Mouse (Mus musculus) kidney, adult 10 weeks (tissue): ENCODE data around the gene Ap5b1. TPM values are rescaled to one million over a fixed set of nuclear protein-coding genes. Genes with fewer than 3 reads are reported as not detected.

ENCODE experiments used
- polyA plus RNA-seq: library from polyadenylated mRNA; stranded (reverse); fragments of 350-450 nt; fragmentation: Illumina TruSeq; extraction: RNeasy Lipid Tissue Mini Kit (QIAGEN cat#74804); gene quantifications from one replicate; pipeline ENCODE4 v1.2.3, GENCODE M21; 2014; ENCODE audit warnings: low read depth, low replicate concordance

The Ap5b1 gene
- not detected for polyA plus RNA-seq

DNA sequence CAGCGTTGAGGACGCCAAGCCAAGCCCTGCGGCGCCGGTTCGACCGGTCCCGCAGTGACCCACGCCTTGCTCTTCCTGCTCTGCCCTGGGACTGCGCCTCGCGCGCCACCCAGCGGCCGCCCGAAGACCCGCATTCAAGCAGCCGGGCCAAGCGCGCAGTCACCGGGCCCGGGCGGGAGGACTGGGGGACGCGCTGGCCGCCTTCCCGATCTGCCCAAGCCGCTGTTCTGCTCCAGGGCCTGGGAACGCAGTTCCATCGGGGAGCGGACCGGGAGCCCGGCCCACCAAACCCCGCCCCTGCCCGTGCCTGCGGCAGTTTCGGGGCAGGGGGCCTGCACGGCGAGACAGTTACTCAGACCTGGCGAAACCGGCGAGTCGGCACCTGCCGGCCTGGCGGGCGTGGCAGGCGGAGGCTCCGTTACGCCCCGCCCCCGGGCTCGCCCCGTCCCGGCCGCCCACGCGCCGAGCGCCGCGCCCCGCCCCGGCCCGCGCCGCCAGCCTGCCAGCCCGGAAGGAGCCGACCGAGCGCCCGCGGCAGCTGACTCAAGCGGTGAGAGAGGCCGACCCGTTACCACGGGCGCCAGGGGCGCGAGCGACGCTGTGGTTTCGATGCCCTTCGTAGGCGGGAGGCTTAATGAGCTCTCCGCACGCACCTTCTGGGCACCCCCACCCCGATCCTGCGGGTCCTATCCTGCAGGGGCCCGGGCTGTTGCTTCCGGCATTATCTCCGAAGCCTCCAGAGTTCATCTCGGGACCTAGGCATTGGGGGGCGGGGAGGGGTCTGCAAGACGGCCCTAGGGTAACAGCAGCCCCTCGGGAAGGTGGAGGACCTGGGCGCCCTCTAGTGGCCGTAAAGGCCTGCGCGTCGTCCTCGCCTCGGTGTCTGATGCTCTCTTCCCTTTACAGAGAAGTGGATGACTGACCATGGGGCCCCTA lies at the start of gene Ap5b1:
Ap5b1 (plus strand) TSS at position 492 of the 936 bp plus-strand sequence.

DNA sequence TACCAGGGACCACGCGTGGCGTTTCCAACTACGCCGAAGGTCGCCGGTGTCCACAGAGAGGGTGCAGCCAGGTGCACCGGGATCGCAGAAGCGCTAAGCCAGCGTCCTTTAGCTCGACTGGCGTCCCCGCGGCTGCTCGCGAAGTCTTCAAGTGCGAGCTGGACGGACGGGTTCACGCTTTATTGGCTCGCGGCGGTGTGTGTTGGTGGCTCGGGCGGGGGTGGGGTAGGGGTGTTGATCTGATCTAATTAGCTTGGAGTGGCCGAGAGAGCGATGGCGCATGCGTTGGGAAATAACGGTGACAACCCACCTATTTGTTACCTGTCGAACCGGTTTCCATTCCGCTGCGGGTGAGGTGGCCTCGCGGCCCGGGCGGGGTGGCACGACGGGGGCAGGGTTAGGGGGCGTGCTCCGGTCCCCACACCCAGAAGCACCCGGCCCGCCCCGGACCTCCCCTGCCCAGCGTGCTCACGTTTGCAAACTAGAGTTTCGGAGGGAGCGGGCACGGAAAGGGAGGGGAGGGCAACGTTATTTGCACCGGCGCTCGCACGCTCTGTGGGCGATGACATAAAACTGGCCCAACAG lies 7.3 kb upstream of the Ap5b1 start, which contains the start of gene Ovol1:
Ovol1 (minus strand) TSS at position 190 of the 585 bp plus-strand sequence.

DNA sequence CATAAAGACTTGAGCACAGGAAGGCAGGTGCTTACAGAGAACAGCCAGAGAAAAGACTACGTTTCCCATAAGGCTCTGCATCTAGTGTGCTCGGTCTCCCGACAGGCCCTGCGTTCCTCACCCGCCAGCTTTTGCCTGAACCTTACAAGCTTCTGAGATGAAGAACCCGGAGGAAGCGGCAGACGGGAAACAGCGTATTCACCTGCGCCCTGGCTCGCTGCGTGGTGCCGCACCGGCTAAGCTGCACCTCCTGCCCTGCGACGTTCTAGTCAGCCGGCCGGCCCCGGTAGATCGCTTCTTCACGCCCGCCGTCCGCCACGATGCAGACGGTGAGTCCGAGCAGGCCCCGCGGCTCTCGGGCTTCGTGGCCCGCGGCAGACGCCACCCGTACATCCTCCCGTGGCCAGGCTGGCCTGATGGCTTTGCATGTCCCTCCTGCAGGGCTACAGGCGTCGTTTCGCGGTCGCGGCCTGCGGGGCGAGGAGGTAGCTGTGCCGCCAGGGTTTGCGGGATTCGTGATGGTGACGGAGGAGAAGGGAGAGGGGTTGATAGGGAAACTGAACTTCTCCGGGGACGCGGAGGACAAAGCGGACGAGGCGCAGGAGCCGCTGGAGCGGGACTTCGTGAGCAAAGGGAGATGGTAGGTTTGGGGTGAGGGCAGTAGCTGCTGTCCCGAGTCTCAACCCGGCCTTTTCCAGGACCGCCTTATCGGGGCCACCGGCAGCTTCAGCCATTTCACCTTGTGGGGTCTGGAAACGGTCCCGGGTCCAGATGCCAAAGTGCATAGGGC lies 34.1 kb downstream of the Ap5b1 start, which contains the start of gene Rnaseh2c:
Rnaseh2c (plus strand) TSS at position 122 of the 790 bp plus-strand sequence.

DNA sequence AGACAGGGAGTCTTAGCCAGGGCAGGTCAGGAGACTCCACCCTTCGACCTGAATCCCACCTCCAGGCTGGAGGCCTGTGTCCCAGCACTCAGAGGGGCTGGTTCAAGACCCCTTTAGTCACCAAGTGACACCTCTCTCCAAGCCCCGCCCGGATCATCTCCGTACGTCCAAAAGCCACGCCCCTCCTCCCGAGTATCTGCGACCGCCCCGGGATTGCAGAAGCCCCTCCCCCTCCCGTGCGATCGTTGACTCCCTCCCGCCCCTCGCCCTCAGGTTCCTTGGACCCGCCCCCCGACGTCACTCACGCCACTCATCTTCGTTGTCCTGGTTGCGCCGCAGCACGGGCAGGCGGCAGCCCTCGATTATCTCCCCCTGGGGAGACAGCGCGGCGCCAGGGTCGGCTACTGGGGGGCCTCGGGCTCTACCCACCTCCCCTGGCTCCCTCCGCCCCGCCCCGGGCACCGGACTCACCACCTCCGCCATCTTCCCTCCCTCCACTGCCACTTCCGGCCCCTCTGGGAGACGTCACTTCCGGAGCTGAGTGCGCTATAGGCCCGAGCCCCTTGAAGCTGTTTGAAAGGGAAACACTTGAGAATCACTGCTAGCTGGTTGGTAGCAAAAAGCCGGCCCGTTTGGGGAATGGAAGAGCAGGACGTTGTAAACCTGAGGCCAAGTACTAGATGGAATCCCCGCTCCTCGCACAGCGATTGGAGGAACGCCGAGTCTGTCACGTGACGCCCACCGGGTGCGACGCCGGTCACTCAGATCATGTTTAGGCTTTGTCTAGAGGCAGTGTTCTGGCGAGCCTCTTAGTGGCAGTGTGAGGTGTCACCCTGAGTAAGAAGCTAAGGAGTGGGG lies 42.0 kb downstream of the Ap5b1 start, which contains the start of gene Kat5:
Kat5 (minus strand) TSS at position 691 of the 858 bp plus-strand sequence.

Other genes starting within 250 kb of the Ap5b1 start
- not detected for gene Catsper1, start 232.3 kb upstream of the Ap5b1 start, polyA plus RNA-seq
- gene Cst6, start 218.5 kb upstream of the Ap5b1 start, polyA plus RNA-seq: not detected
- gene Eif1ad, start 201.3 kb upstream of the Ap5b1 start, polyA plus RNA-seq: 13.9 TPM
- 5.5 TPM for gene Banf1, start 200.9 kb upstream of the Ap5b1 start, polyA plus RNA-seq
- gene Sart1, start 179.3 kb upstream of the Ap5b1 start, polyA plus RNA-seq: 2.4 TPM
- gene Tsga10ip, start 165.5 kb upstream of the Ap5b1 start, polyA plus RNA-seq: not detected
- 3.1 TPM for gene Drap1, start 143.0 kb upstream of the Ap5b1 start, polyA plus RNA-seq
- gene AI837181, start 142.9 kb upstream of the Ap5b1 start, polyA plus RNA-seq: not detected
- not detected for gene Fosl1, start 120.5 kb upstream of the Ap5b1 start, polyA plus RNA-seq
- 0.81 TPM for gene Ccdc85b, start 110.1 kb upstream of the Ap5b1 start, polyA plus RNA-seq
- 3.6 TPM for gene Fibp, start 107.4 kb upstream of the Ap5b1 start, polyA plus RNA-seq
- gene Ctsw, start 99.5 kb upstream of the Ap5b1 start, polyA plus RNA-seq: not detected
- not detected for gene Efemp2, start 94.1 kb upstream of the Ap5b1 start, polyA plus RNA-seq
- 0.69 TPM for gene Mus81, start 79.6 kb upstream of the Ap5b1 start, polyA plus RNA-seq
- 142 TPM for gene Cfl1, start 77.6 kb upstream of the Ap5b1 start, polyA plus RNA-seq
- not detected for gene 1700020D05Rik, start 64.2 kb upstream of the Ap5b1 start, polyA plus RNA-seq
- 0.36 TPM for gene Snx32, start 57.5 kb upstream of the Ap5b1 start, polyA plus RNA-seq
- gene Ovol1, start 7.4 kb upstream of the Ap5b1 start, polyA plus RNA-seq: 2.4 TPM
- gene Rnaseh2c, start 33.8 kb downstream of the Ap5b1 start, polyA plus RNA-seq: 2.0 TPM
- 18.3 TPM for gene Kat5, start 42.2 kb downstream of the Ap5b1 start, polyA plus RNA-seq
- gene Rela, start 69.5 kb downstream of the Ap5b1 start, polyA plus RNA-seq: 0.89 TPM
- 0.20 TPM for gene Sipa1, start 95.7 kb downstream of the Ap5b1 start, polyA plus RNA-seq
- 0.40 TPM for gene Map3k11, start 120.7 kb downstream of the Ap5b1 start, polyA plus RNA-seq
- 0.16 TPM for gene Pcnx3, start 120.9 kb downstream of the Ap5b1 start, polyA plus RNA-seq
- gene Kcnk7, start 136.3 kb downstream of the Ap5b1 start, polyA plus RNA-seq: not detected
- gene Ehbp1l1, start 158.3 kb downstream of the Ap5b1 start, polyA plus RNA-seq: 1.3 TPM
- gene Fam89b, start 161.6 kb downstream of the Ap5b1 start, polyA plus RNA-seq: not detected
- gene Ltbp3, start 172.9 kb downstream of the Ap5b1 start, polyA plus RNA-seq: 2.1 TPM
- gene Scyl1, start 203.4 kb downstream of the Ap5b1 start, polyA plus RNA-seq: 0.53 TPM